Mouse (Mus musculus) lung, postnatal 10 days (tissue): ENCODE data around the gene Inafm1.
"Not testable (repeated sequence)": the region's sequence is repeated elsewhere in the genome, so short reads cannot be mapped to it uniquely, and the experiment has no call there.

ENCODE experiments used
- DNase-seq: peaks from one replicate; pipeline ENCODE4 v3.0.0; 2021

Gene Inafm1

DNA sequence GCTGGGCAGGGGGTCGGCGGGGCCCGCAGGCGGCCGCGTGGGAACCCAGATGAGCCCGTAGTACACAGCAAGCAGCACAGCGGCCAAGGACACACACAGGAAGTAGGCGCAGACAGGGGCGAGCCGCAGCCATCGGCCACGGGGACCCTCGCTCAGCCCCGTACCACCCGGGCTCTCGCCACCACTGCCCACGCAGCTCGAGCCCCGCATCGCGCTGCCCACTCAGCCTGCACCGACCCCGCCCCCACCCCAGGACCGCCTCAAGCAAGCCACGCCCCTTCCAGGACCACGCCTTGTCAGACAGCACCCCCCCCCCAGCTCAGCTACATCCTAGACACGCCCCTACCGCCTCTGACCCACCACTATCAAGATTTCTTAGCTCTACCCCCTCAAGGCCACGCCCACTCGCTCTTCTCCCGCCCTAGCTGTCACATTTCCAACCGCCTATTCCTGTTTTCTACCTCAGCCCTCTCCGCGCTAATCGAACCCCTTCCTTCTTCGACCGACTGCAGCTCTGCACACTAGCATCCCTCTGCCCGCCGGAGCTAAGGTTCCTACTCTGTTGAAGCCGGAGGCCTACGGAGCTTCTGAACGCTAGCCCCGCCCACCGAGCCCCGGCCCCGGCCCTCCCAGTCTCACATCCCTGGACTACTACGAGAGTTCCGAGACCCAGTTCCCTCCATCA, at the start of gene Inafm1:
TSS of gene Inafm1 (minus strand) at position 537 of the 685 bp plus-strand sequence.
- DNase-seq, result peak; percentile 95

DNA sequence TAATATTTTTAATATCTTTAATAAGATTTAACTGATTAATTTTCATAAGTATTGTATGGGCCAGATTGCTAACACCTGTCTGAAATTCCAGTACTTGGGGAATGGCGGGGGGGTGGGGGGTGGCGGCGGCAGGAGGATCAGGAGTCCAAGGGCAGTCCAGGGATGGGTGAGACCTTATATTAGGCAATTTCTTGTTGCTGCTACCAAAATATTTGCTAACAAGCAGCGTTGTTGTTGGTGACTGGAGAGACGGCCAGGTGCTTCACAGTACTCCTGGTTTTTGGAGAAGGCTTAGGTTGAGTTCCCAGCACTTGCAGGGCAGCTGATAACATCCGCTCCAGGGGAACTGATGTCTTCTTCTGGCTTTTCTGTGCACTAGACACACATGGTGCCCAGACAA, 47.1 kb upstream of the Inafm1 start:
- no peak for DNase-seq

DNA sequence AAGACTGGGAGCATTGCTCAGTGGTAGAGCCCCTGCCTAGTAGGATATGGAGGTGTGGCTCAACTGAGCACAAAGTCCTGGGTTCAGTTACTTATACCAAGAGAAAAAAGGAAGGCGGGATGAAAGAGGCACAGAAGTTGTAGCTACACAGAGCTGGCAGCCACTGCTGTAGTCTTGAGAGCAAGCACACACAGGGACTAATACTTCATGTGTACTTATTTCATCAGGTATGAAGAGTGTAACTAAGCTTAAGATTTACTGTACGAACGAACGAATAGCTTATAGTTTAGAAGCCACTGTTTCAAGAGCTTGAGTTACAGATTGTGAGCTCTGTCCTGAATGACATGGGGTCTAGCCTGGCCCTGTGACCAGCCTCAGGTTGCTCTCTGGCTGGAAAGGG, 45.8 kb upstream of the Inafm1 start:
- no peak for DNase-seq

DNA sequence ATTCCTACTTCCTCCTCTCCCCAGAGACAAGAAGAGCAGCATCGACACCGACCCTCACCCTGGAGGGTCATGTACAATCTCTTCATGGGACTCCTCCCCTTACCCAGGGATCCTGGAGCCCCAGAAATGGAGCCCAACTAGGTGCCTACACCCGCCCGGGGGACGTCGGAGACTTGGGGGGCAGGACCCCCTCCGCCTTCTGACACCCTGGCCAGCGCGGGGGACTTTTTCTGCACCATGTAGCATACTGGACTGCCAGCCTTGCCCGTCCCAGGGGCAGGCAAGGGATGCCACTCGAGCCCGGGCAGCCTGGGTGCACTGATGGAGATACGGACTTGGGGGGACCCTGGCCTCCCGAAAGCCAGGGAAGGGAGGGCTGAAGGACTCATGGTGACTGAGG, 43.7 kb upstream of the Inafm1 start:
- no peak for DNase-seq

DNA sequence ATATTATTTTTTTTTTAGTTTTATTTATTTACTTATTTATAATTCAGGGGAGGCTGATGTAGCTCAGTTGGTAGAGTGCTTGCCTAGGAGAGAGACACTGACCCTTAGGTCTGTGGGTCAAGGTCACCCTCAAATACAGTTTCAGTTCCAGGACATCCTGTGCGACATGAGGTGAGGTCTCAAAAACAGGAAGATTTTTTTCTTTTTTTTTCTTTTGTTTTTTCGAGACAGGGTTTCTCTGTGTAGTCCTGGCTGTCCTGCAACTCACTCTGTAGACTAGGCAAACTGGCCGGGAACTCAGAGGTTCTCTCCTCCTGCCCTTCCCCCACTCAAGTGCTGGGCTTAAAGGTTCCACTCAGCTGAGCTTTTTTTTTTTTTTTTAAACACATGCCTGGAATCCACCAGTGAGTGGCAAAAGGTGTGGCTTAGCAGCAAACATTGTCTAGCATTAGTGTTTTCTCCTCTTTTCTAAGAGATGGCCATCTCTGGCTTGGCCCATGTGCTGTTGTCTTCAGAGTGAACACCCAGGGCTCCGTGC, 41.9 kb upstream of the Inafm1 start:
- peak; percentile 66 for DNase-seq

DNA sequence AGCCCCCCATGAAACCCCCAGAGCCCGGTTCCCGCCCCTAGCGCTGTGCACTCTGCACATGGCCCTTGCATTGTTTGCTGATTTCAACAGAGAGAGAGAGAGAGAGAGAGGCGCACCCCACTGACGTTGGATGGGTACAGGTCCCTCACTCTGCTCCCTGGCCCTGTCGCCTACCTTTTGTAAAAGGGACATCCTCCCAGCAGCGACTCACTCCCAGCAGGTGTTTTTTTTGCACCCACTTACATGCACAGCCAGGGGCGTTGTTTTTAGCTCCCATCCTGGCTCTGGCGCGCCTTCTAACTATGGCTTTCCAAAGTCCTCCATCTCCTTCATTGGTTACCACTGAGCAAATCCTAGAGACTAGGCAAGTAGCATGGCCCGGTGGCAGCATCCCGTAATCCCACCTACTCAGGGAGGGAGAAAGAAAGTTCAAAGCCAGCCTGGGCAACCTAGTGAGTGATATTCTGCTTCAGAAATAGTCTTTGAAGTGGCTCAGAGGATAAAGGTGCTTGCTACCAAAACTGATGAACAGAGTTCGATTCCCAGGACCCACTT, 40.9 kb upstream of the Inafm1 start:
- DNase-seq, result no peak

DNA sequence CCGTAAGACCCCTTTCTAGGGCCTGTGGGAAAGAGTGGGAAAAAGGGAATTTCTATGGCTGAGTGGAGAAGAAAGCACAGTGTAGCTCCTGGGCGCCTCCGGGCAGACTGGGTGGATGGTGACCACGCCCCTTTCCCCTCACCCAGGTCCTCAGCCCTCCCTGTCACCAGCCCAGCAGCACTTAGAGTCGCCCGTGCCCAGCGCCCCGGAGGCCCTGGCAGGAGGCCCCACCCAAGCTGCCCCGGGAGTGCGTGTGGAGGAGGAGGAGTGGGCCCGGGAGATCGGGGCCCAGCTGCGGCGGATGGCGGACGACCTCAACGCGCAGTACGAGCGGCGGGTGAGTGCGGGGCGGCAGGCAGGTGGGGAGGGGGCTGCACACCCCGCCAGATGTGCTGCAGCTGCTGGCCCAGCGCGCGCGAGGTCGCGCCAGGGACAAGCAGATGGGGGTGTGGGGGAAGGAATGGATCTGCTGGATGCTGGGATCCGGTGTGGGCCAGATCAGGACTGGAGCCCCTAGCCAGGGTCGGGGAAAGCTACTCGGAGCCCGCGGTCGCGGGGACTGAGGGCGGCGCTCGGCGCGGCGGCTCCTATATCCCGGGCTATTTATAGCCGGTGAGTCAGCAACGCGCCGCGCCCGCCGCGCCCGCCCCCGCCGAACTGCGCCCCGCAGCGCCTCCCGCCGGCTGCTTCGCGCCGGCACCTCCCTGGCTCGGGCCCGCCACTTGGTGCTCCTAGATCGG, 40.2 kb upstream of the Inafm1 start:
- peak; percentile 92 for DNase-seq

DNA sequence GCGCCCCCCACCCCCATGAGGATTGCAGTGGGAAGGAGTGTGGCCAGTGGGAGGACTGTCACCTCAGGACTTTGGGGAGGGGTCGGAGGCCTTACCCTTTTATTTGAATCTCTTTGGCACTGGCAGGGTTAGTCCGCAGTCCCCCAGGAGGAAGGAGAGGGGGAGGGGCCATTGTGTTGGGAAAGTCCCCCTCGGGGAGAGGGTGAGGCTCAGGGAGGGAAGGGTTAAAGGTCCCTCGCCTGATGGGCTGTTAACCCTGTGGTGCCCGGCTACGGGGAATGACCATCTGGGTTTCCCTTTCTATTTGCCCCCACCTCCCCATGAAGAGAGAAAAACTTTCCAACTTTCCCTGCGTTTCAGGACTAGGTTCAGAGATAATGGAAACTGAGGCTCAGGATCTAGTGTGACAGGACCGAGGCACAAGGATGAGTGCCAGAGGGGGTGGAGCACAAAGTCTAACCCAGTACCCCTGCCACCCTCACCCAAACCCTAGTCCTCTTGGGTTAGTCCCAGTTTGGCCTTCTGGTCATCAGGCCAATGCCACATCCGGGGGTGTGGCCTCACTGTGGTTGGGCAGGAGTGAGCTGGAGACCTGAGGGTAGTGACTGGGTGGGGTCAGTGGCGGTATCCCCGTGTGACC, 39.4 kb upstream of the Inafm1 start:
- peak; percentile 96 for DNase-seq

DNA sequence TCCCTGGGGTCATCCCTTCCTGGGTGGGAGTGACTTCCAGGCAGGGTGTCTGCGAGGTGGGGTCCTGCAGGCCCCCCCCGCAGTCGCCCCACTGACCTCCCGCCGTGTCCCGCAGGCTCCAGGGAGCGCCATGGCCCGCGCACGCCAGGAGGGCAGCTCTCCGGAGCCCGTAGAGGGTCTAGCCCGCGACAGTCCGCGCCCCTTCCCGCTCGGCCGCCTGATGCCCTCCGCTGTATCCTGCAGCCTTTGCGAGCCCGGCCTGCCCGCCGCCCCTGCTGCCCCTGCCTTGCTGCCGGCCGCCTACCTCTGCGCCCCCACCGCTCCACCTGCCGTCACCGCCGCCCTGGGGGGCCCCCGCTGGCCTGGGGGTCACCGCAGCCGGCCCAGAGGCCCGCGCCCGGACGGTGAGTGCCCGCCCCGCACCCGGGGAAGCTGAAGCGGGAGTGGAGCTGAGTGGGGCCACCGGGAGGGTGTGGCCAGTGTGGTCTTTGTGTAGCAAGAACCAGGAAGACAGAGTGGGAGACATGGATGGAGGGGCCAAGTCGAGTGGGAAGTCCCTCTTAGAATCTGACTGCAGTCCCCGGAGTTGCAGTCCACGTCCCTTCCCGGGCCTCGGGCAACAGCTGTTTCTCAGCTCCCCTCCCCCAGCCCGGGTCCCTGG, 38.7 kb upstream of the Inafm1 start:
- peak; percentile 72 for DNase-seq

DNA sequence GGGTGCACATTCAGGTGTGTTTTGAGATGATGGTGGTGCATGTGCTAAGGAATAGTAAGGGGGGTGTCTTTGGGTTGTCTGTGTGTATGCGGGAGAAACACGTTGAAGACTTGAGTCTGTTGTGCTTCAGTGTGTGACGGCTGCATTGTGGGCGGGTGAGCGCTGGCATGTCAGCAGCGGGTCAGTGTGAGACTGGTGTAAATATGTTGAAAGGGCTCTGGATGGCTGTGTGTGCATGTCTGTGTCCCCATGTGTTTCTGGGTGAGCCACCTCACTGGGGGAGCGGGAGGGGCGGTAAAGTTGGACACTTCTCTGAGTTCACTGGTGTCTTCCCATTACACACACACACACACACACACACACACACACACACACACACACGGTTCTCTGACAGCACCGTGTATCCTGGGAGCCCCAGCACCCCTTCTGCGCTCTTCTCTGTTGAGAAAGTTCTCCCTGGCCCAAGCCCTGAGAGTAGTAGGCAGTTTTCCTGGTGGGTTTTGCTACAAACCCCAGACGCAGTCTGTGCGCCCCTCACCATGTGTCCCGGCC, 38.1 kb upstream of the Inafm1 start:
- DNase-seq, result peak; percentile 66

DNA sequence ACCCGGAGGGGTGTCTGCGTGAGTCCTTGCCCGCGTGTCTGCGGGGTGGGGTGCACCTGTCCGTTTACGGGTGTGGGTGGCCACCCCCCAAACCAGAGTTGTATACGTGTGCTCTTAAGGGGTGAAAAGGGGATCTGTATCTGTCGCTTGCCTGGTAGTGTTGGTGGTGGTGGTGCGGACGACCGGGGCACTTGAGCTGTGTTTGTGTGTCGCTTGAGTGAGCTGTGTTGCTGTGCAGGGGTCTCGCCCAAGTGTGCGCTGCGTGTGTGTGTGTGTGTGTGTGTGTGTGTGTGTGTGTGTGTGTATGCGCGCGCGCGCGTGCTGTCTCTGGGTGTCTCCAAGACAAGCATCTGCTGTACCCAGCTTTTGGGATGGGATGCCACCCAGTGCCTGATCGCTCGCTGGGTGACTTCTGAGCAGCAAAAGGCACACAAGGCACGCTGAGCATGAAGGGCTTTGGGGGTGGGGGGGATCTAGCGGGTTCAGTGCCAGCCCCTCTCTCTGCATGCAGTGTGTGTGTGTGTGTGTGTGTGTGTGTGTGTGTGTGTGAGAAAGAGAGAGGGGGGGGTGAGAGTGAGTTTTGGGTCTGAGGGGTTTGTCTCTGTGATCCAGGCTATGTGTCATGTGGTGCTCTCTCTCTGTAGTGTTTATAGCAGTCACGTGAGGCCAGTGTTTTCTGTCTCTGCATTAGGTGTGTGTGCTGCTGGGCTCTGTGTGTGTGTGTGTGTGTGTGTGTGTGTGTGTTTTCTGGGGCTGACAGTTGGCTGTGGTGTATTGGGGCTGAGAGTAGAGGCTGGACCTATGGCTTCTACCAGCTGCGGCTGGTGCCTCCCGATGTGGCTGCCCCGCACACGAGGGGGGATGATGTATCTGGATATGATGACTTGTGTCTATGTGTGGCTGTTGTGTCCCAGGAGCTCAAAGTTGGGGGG, 37.4 kb upstream of the Inafm1 start:
- peak; percentile 57 for DNase-seq

DNA sequence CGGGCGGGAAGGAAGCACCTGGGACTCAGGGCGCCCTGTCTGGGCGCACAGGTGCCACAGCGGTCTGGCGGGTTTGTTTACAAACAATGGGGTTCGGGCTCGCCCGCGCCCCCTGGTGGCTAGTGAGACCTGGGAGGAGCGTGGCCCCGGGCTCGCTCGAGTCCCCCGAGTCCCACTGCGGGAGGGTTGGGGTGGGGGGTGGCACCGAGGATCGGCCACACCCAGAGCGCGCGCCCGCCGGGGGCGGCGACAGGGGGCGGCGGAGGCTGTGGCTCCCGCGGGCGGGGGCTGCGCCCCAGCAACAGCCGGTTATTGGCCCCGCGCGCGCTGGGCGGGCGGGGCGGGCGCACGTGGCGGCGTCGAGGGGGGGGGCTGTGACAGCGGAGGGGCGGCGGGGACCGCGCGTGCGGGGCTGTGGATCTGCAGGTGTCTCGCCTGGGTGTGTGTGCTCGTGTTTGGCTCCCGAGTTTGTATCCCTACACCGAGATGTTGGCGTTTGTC, 36.7 kb upstream of the Inafm1 start:
- peak; percentile 90 for DNase-seq

DNA sequence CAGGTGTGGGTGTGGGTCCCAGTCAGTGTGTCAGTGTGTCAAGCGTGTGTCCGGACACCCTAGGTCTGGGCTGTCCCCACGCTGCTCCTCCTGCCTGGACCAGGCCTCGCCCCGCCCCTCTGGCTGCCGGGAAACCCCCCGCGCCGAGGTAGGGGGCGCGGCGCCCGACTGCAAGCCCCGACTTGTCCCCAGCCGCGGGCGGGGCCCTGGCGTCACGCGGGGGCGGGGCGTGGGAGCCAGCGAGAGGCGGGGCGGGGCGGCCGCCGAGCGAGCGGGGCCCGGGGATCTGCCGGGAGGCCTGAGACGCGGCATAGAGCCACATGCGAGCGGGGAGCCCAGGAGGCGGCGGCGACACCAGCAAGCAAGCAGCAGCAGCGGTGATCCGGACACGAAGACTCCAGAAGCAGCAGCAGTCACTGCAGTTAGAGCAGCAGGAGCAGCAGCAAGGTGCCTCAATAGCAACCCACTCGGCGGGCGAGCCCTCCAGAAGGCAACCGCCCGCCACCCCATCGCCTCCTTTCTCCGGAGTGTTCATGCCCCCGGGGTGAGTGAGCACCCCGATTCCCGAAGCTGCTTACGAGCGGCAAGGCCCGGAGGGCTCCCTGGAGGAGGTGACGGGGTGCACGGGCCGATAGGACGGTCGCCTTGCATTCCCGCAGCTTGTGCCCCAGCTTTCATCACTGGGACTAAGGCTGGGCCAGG, 36.1 kb upstream of the Inafm1 start:
- peak; percentile 93 for DNase-seq

DNA sequence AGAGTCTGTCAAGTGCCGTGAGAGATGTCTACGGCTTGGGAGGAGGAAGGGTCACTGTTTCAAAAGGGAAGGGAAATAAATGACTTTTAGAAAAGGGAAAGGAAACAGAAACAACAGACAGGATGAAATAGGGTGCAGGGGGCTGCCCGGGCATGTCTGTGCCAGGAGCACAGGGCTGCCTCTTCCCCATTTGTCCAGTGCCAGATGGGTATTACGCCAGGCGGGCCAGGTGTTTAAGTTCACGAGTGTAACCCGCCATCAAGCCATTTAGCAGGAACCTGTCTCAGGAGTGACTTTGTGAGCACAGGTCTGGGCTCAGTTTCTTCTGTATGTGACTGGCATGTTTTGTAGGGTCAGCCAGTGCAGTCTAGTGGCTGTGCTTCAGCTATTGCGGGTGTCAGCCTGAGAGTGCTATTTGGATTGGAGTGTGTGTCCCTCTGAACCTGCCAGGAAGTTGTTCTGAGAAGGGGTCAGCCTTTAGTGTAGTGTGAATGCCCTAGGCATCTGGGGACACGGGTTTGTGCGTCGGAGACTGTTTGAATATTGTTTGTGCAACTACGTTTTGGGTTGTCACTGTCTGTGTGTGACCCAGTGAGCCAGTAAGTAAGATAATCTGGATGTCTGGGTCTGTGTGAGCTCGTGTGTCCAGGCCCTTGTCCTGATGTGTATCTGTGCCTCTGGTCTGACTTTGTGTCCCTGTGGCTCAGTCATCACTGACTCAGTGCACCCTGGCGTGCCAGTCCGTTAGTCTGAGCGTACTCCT, 35.3 kb upstream of the Inafm1 start:
- peak; percentile 23 for DNase-seq

DNA sequence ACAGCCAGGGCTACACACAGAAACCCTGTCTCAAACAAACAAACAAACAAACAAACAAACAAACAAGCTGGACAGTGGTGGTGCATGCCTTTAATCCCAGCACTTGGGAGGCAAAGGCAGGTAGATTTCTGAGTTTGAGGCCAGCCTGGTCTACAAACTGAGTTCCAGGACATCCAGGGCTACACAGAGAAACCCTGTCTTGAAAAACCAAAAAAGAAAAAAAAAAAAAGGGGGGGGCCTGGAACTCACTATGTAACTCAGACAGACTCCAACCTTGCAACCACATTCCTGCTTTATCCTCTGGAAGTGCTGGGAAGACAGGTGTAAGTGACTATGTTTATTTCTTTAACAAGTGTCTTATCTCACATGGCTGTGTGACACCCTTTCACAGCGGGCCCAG, 34.7 kb upstream of the Inafm1 start, which contains the start of gene Bbc3:
TSS of gene Bbc3 (plus strand) at position 301 of the 400 bp plus-strand sequence.
- DNase-seq, result not testable (repeated sequence)

DNA sequence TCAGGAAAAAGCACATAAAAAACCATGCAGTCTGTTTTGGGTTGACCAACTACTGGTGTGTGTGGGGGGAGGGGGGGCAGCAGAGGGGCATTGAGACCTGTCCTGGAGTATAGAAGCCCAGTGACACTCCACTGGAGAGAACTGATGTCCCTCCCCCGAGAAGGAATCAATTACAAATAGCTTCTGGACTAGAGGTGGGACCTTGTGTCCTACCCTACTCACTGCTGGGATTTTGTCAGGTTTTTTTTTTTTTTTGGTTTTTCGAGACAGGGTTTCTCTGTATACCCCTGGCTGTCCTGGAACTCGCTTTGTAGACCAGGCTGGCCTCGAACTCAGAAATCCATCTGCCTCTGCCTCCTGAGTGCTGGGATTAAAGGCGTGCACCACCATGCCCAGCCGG, 33.7 kb upstream of the Inafm1 start:
- DNase-seq, result not testable (repeated sequence)

DNA sequence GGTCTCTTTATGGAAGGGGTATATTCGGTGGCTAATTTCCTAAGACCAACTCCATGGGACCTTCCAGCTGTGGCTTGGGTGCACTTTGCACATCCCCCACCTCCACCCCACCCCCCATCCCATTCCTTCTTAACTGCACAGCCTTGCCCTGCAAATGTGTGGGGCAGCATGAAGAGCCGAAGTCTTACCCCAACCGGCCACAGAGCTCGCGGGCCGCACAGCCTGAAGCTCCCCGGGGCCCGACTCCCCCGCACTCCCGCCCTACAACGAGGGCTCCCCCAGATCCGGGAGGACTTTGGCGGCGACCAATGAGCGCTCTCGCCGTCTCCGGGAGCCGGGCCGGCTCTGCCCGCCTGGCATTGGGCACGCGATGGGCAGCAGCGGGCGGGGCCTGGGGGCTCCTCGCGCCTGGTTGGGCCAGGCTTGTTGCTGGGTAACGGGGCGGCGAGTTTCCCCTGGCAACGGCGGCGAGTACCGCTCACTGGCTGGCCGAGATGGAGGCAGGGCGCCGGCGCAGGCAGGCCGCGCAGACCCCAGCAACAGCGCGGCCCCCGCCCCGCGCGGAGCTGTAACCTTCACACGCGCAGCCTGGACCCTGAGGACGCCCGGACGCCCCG, 26.1 kb upstream of the Inafm1 start:
- peak; percentile 93 for DNase-seq

DNA sequence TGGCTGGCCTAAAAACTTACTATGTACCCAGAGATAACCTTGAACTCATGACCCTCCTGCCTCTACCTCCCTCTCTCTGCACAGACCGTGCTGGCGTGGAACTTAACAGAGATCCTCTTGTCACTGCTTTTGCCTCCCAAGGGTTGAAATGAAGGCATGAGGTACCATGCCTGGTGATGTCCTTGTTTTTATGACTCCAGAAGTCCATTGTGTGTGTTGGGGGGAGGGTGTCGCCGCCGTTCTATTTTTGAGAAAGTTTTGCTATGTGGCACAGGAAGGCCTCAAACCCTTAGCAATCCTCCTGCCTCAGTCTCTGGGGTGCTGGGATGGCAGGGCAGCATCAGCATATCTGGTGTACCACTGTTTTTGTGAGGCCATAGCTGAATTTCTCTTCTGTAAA, 25.5 kb upstream of the Inafm1 start:
- DNase-seq, result no peak

DNA sequence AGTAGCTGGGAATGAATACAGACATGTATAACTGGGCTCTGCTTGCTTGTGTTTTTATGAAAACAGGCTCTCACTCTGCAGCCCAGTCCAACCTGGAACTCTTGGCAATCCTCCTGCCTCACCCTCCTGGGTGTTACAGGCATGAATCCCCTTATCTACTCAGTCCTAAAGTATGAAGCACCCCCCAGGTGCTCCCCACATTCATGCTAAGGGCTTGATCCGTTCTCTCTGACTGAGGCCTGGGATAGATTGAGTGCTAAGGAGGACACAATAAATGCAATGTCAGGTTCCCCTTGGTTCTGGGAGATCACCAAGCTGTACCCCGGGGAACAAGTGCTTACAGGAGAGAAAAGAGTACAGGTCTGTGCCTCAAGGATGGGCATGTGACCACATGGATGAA, 24.2 kb upstream of the Inafm1 start:
- DNase-seq, result no peak
